Mouse (Mus musculus) adrenal gland, adult 8-10 months (tissue): Measurements from ENCODE around the gene 1700018B08Rik. TPM values are rescaled to one million over a fixed set of nuclear protein-coding genes. Genes with fewer than 3 reads are reported as not detected.

Experiments
- DNase-seq: peaks from one replicate; pipeline ENCODE4 v3.0.0; 2022
- total RNA-seq, 4 experiments: library from RNA; stranded (reverse); gene quantifications; 2 replicates each; pipeline ENCODE4 v1.2.4; 2022

1700018B08Rik gene
- total RNA-seq, 4 experiments from 2014 or later: not detected

DNA sequence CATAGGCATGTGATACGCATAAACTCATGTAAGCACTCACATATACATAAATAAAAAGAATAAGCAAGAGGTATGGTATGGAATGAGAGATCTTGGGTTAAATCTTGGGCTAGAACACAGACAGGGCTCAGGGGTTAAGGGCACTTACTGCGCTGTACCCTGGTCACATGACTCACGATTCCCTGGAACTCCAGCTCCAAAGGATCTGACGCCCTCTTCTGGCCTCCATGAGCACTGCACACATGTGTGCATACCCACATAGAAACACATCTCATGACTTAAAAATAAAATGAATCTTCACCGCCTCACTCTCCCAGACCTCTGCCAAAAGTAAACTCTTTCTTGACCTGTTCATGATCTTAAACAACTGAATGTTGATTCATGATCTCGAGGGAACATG, 46.5 kb downstream of the 1700018B08Rik start:
- DNase-seq: no peak

DNA sequence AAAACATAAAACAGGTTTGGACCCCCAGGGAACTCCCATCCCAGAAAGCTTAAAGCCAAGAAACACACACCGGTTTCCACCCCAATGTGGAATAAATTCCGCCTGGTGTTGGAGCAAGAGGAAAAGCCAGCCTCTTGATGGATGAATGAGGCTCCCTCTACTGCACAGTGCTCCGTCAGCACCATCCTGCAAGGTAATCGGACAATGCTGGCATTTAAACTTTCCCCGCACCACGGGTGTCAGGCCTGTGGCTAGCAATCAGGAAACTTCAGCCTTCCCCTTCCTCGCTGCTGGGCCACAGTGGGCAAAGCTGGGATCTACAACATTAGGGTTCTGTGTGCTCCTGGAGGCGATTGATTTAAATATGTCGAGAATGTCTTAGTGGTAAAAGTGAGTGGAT, 52.5 kb downstream of the 1700018B08Rik start:
- DNase-seq: no peak

GRCm38 (mm10) chr8:121484072-121484782, 59.9 kb downstream of the 1700018B08Rik start:
- no peak for DNase-seq

Other genes with a start within 250 kb of the 1700018B08Rik start
- 10 to 100 TPM; 33.4 to 52.9 (median 41.8) TPM for gene Fbxo31, start 34.5 kb upstream of the 1700018B08Rik start, total RNA-seq
- 100 to 1,000 TPM; 167 to 214 (median 191) TPM for gene Map1lc3b, start 46.0 kb upstream of the 1700018B08Rik start, total RNA-seq
- gene Zcchc14, start 108.6 kb upstream of the 1700018B08Rik start, total RNA-seq: 10 to 100 TPM; 38.8 to 62.5 (median 51.0) TPM
- 1 to 10 TPM; 3.2 to 6.1 (median 4.6) TPM for gene Jph3, start 185.3 kb upstream of the 1700018B08Rik start, total RNA-seq